Mouse (Mus musculus) forebrain, postnatal 0 days (tissue): ENCODE results near the gene Tmem222. TPM values are rescaled to one million over a fixed set of nuclear protein-coding genes. Genes with fewer than 3 reads are reported as not detected.
A peak's percentile ranks its signal among the peaks of the same experiment; 100 is the strongest.

Experiments
- ATAC-seq: fragments of 200-750 bp; cut with Nextera tagmentation; 2 replicates; pipeline ENCODE4 v1.8.0; 2017; ENCODE audit warnings: mild to moderate bottlenecking, moderate library complexity
- DNase-seq: peaks from one replicate; pipeline ENCODE4 v3.0.0-alpha.2; 2015
- H3K27ac ChIP-seq: fragments of 300-500 bp; sonication (generic); 2 replicates; pipeline ENCODE4 v1.5.1; 2014; ENCODE audit warnings: low read depth, mild to moderate bottlenecking, antibody characterized with exemption, low read length, moderate library complexity, mixed read lengths
- H3K27me3 ChIP-seq: fragments of 300-500 bp; sonication (generic); 2 replicates; pipeline ENCODE4 v1.6.1; 2014; ENCODE audit warnings: mild to moderate bottlenecking, low read length, mixed read lengths; ENCODE audit not compliant: insufficient read depth
- H3K36me3 ChIP-seq: fragments of 300-500 bp; sonication (generic); 2 replicates; pipeline ENCODE4 v1.6.1; 2014; ENCODE audit warnings: mild to moderate bottlenecking, moderate library complexity; ENCODE audit not compliant: insufficient read depth
- H3K4me1 ChIP-seq: fragments of 300-500 bp; sonication (generic); 2 replicates; pipeline ENCODE4 v1.6.1; 2014; ENCODE audit warnings: antibody characterized with exemption; ENCODE audit not compliant: insufficient read depth
- H3K4me2 ChIP-seq: fragments of 300-500 bp; sonication (generic); 2 replicates; pipeline ENCODE4 v1.6.1; 2014; ENCODE audit warnings: low read depth, mild to moderate bottlenecking, moderate library complexity
- H3K4me3 ChIP-seq: fragments of 300-500 bp; sonication (generic); 2 replicates; pipeline ENCODE4 v1.5.1; 2014; ENCODE audit warnings: low read depth, low read length, mixed read lengths
- H3K9ac ChIP-seq: fragments of 300-500 bp; sonication (generic); 2 replicates; pipeline ENCODE4 v1.6.1; 2014; ENCODE audit warnings: mild to moderate bottlenecking
- H3K9me3 ChIP-seq: fragments of 300-500 bp; sonication (generic); 2 replicates; pipeline ENCODE4 v1.6.1; 2016; ENCODE audit warnings: low read length
- CTCF ChIP-seq: sonication (generic); IDR thresholded peaks from 2 replicates; pipeline ENCODE4 v1.5.1; 2016; ENCODE audit warnings: antibody characterized with exemption, control low read depth, low read depth
- WGBS: fragments of 180-500 bp; shearing (Covaris S2); extraction: QIAGEN DNeasy Blood & Tissue Kit; methylation state at CpG from one replicate; pipeline ENCODE4 v1.1.7; 2014; 5-methylcytosine and 5-hydroxymethylcytosine counted together
- polyA plus RNA-seq: library from polyadenylated mRNA; unstranded; fragments of >200 nt; fragmentation: Nextera tagmentation; extraction: Ambion mirVana; gene quantifications from 2 replicates; pipeline ENCODE4 v1.2.1, GENCODE M21; 2015
- total RNA-seq: library from RNA; depleted of rRNA; stranded (reverse); fragments of >200 nt; gene quantifications from 2 replicates; pipeline ENCODE4 v1.2.3, GENCODE M21; 2014

The Tmem222 gene
- total and polyA plus RNA-seq, 2 experiments from 2014 or later = 125 to 146 TPM

DNA sequence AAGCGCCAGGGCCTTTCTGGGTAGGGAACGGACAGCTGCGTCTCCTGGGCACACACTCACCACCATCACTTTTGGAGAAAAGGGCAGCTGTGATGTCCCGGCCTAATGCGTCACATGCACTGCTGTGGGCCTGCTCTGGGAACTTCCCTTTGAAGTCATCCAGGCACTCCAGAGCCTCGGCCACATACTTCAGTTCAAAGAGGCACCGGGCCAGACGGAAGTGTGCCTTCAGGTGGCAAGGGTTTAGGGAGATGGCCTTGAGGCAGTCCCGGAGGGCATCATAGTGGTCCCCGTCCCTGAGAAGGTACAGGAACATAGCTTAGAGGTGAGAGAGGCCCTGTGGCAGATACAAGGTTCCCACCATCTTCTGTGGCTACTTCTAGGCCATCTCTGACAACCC, 19.8 kb upstream of the Tmem222 start:
- DNase-seq (no peak), ATAC-seq (no peak)
- Histone ChIP-seq H3K27me3 (no peaks in the 10 kb centered on the region), H3K27ac (no peak overlapping the region), H3K9me3 (no peaks in the 10 kb centered on the region), H3K36me3 (peaks cover 62% of the 10 kb centered on the region), H3K4me3 (no peak overlapping the region), H3K4me1 (peaks cover 8% of the 10 kb centered on the region; the same call in 1 of the 2 replicates), H3K9ac (no peak overlapping the region), H3K4me2 (no peak overlapping the region)
- 75% methylated on average over 10 of the region's 10 CpGs for WGBS
- no peak for TF ChIP-seq CTCF

DNA sequence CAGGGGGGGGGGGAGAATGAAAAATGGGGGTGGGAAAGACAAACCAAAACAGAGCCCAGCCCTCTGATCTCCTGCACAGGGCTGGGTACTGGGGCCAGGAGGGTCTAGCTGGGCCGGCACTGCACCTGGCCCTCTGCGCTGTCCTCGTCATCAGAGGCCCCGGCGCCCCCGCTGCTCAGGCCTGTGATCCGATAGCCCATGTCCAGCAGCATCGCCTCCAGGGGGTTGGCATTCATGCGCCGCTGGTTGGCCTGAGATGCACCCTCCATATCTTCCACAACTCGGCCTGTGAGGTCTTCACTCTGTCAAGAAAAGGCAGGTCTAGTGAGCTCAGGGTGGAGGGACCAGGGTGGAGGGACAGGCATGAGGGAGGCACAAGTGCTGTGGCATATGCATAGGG, 16.5 kb upstream of the Tmem222 start:
- no peaks in the 10 kb centered on the region for H3K9me3 ChIP-seq
- H3K4me2 ChIP-seq = no peak overlapping the region
- no peaks in the 10 kb centered on the region for H3K27me3 ChIP-seq
- no peak for TF ChIP-seq CTCF
- no peak overlapping the region for H3K9ac ChIP-seq
- DNase-seq (no peak), ATAC-seq (no peak)
- no peak overlapping the region for H3K4me3 ChIP-seq
- peaks cover 8% of the 10 kb centered on the region; the same call in 1 of the 2 replicates for H3K4me1 ChIP-seq
- no peak overlapping the region for H3K27ac ChIP-seq
- H3K36me3 ChIP-seq = peaks cover 38% of the 10 kb centered on the region
- 49% methylated on average over 11 of the region's 11 CpGs for WGBS

DNA sequence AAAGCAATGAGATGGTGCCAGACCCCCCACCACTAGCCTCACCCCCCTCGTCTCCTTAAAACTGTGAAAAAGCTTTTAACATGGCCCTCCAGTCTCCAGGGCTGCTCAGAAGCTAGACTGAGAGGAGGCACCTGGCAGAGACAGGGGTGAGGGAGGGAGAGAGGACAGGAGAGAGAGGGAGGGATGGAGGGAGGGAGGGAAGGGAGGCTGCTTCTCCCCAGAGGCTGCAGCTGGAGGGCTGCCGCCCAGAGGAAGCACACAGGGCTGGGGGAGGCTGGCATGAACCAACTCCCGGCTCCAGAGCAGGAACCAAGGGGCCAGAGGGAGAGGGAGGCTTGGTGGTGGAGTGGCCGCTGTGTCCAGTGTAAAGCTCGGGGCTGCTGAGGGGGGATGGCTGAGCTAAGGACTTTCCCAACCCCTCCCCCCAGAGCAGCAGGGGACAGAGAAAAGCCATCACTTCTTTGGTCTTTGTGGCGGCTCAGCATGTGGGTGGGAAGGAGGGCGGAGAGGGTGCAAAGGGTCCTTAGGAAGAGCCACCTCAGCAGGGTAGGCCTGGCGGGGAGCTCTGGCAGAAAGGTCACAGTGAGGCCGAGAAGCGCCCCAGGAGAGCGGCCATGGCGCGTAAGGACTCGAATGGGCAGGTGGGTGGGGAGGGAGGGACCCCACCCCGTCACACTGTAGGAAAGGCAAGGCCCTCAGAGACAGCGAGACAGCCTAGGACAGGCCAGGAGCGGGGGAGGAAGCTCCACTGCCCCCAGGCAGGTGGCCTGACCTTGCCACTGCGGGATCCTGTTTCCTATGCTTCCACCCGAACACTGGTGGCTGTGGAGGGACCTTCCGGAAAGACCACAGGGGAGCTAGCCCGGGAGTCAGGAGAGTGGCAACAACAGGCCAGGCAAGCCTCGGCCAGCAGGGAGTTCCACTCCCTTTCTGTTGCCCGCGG, 15.6 kb upstream of the Tmem222 start:
- H3K36me3 ChIP-seq = peaks cover 38% of the 10 kb centered on the region
- H3K4me3 ChIP-seq = no peak overlapping the region
- WGBS = 27% methylated on average over 24 of the region's 24 CpGs
- DNase-seq (peak; percentile 34), ATAC-seq (peak; percentile 32)
- TF ChIP-seq CTCF = no peak
- H3K4me1 ChIP-seq = peaks cover 4% of the 10 kb centered on the region; the same call in 1 of the 2 replicates
- no peaks in the 10 kb centered on the region for H3K27me3 ChIP-seq
- H3K9ac ChIP-seq = no peak overlapping the region
- no peak overlapping the region for H3K27ac ChIP-seq
- H3K4me2 ChIP-seq = no peak overlapping the region
- no peaks in the 10 kb centered on the region for H3K9me3 ChIP-seq

DNA sequence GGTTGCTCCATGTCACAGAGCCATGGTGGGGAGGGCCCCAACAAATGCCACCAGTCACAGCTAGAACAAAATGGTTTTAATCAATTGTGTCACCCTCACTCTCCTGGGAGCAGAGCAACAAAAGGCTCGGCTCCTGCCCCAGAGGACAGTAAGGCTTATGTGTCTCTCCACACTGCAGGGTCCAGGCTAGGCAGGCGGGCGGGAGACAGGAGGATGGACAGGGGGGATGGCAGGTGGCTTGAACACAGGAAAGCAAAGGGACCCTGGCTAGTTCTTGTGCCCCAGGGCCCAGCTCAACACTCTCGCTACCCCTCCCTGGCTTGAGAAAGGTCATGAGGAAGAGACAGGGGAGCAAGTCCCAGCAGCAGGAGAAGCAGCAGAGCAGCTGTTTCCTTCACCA, 14.8 kb upstream of the Tmem222 start:
- 66% methylated on average over 4 of the region's 4 CpGs for WGBS
- no peak for DNase-seq
- no peak overlapping the region for H3K9ac ChIP-seq
- peaks cover 38% of the 10 kb centered on the region for H3K36me3 ChIP-seq
- TF ChIP-seq CTCF = no peak
- ATAC-seq = no peak
- H3K27ac ChIP-seq = no peak overlapping the region
- H3K4me3 ChIP-seq = no peak overlapping the region
- no peak overlapping the region for H3K4me2 ChIP-seq
- H3K27me3 ChIP-seq = no peaks in the 10 kb centered on the region
- H3K4me1 ChIP-seq = no peaks in the 10 kb centered on the region
- no peaks in the 10 kb centered on the region for H3K9me3 ChIP-seq

DNA sequence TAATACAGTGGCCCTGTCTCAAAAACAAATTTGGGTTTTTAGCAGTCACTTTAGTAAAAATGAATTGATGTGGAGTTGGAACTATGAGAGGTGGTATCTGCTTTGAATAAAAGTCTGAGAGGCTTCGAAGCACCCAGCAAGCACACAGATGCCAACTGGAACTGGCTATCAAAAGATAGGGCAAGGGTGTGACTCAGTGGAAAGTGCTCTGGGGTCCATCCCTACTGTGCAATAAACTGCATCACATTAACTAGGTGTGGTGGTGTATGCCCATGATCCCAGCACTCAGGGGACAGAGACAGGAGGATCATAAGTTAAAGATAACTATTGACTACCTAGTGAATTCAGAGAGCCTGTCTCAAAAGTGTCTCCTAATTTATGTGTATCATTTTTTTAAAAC, 13.7 kb upstream of the Tmem222 start:
- 98% methylated on average over 1 of the region's 1 CpGs for WGBS
- H3K27me3 ChIP-seq = no peaks in the 10 kb centered on the region

DNA sequence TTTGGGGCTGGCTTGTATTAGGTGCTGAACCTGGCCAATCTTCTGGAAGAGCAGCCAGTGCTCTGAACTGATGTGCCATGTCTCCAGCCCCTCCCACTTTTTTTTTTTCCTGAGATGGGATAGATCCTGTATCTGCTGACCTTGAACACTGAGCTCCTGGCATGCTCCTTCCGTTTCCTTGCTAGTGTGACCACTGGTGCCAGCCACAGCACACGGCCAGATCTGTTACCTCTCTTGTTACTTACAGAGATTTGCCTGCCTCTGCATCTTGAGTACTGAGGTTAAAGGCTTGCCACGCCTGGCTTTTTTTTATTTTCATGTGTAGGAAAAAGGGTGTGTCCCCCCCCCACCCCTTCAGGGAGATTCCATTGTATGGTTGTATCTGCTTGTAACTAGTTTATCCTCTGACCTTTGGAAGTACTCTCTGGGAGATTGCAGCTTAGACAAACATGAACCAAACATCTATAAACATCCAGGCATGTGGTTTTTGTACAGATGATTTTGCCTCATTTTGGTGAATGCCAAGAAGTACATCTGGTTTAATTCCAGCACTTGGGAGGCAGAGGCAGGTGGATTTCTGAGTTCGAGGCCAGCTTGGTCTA, 9.0 kb upstream of the Tmem222 start:
- Histone ChIP-seq H3K4me1 (peaks cover 7% of the 10 kb centered on the region), H3K36me3 (no peaks in the 10 kb centered on the region), H3K4me3 (no peak overlapping the region), H3K27me3 (no peaks in the 10 kb centered on the region), H3K9ac (no peak overlapping the region), H3K9me3 (no peaks in the 10 kb centered on the region), H3K27ac (no peak overlapping the region), H3K4me2 (no peak overlapping the region)
- no peak for ATAC-seq
- TF ChIP-seq CTCF = no peak
- no peak for DNase-seq
- 91% methylated on average over 4 of the region's 4 CpGs for WGBS

More for the DNA sequence above, 13.7 kb upstream of the Tmem222 start:
- H3K36me3 ChIP-seq = peaks cover 30% of the 10 kb centered on the region
- H3K9me3 ChIP-seq = no peaks in the 10 kb centered on the region
- H3K9ac ChIP-seq = no peak overlapping the region
- H3K4me1 ChIP-seq = no peaks in the 10 kb centered on the region
- H3K27ac ChIP-seq = no peak overlapping the region
- H3K4me2 ChIP-seq = no peak overlapping the region
- H3K4me3 ChIP-seq = no peak overlapping the region
- ATAC-seq = no peak
- no peak for DNase-seq
- TF ChIP-seq CTCF = no peak

DNA sequence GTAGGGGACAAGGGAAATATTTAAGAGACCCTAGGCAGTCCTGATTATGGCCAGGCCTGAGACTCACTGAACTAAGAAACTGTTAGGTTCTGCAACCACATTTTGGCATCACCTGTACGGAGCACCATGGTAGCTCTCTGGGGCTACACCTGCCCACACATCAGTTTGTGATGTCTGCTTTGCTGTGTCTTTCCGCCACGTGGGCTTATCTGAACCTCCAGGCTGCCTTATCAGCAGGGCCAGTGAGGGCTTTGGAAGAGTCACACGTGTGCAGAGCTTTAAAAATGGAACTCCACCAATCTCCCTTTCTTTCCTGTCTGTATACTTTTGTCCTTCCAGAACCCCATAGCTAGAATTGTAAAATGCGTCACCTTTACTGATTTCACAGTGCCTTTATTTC, 8.4 kb upstream of the Tmem222 start:
- H3K4me2 ChIP-seq = no peak overlapping the region
- peaks cover 11% of the 10 kb centered on the region for H3K4me1 ChIP-seq
- no peak overlapping the region for H3K9ac ChIP-seq
- H3K4me3 ChIP-seq = no peak overlapping the region
- no peaks in the 10 kb centered on the region for H3K9me3 ChIP-seq
- H3K27ac ChIP-seq = no peak overlapping the region
- 89% methylated on average over 5 of the region's 5 CpGs for WGBS
- no peak for TF ChIP-seq CTCF
- ATAC-seq (no peak), DNase-seq (no peak)
- no peaks in the 10 kb centered on the region for H3K36me3 ChIP-seq
- H3K27me3 ChIP-seq = no peaks in the 10 kb centered on the region
